Mouse (Mus musculus) cerebellum, adult 8-10 months (tissue): ENCODE results near the gene Sufu.
A peak's percentile ranks its signal among the peaks of the same experiment; 100 is the strongest.

ENCODE experiments used
- DNase-seq: peaks from one replicate; pipeline ENCODE4 v3.0.0; 2022

Sufu gene

DNA sequence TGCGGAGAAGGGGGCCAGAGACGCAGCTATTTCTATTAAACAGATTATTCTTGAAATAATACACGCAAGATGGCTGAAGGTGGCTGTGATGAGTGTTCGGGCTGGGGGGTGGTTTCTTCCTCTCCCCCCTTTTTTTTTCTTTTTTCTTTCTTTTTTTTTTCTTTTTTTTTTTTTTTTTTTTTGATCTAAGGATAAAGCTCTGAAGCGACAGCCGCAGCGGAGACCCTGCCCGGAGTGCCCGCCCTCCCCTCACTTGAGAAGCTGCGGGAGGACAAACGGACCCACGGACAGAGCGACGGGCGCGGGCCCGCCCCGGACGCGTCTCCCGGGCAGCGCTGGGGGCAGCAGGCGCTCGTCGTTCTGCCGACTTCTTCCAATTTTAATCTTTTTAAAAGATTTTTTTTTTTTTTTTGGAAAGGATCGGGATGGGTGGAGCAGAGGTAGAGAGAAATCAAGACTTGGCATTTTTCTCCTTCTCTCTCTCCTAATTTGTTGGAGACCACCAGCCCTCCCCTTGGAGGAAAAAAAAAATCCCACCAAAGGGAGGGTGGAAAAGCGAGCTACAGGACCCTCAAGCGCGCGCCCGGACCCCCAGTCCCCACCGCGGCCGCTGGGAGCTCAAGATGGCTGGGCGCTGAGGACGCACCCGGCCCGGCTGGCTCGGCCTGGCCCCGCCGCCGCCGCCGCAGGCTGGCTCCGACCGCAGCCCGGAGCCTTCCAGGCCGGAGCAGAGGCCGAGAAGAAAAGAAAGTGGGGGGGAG lies 104.1 kb downstream of the Sufu start:
- DNase-seq = peak; percentile 71

DNA sequence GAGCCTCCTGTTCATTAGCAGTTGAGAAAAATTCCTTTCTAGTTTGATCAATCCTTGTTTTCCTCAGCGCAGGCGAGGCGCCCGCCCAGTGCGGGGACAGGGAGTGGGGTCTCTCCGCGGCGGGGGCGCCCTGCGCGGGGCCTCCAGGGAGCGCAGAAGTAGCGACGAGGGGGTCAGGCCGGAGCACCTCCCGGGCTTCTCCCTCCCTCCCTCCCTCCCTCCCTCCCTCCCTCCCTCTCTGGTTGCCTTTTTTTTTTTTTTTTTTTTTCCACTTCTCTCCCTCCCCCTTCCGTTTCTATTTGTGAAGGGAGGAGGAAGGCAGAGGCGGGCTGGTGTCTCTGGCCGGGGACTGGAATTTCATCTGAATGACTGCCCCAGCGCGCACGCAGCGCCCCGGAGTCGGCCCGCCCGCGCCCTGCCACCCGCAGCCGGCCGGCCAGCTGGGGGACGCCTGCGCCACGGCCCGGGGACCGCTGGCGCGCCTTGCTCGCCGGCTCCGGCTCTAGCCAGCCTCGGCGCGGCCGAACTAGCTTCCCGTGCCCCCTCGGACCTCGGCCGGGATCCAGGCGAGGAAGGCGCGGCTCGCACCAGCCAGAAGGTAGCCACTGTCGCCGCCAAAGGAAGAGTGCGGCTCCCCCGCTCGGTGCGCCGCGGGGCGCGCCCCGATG lies 104.8 kb downstream of the Sufu start, which contains the start of gene Trim8:
TSS of gene Trim8 (plus strand) at position 302 of the 668 bp plus-strand sequence.
- peak; percentile 78 for DNase-seq

GRCm38 (mm10) chr19:46502069-46502455 lies 105.4 kb downstream of the Sufu start:
- peak; percentile 73 for DNase-seq

DNA sequence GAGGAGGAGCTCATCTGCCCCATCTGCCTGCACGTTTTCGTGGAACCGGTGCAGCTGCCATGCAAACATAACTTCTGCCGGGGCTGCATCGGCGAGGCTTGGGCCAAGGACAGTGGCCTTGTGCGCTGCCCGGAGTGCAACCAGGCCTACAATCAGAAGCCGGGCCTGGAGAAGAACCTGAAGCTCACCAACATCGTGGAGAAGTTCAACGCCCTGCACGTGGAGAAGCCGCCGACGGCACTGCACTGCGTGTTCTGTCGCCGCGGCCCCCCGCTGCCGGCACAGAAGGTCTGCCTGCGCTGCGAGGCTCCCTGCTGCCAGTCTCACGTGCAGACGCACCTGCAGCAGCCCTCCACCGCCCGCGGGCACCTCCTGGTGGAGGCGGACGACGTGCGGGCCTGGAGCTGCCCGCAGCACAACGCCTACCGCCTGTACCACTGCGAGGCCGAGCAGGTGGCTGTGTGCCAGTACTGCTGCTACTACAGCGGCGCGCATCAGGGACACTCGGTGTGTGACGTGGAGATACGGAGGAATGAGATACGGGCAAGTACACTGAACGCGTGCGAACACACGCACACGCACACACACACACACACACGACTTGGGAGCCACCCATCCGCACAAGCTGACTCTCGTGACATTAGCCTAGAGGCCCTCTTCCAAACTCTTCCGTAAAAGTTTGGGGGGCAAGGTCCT lies 105.9 kb downstream of the Sufu start:
- peak; percentile 80 for DNase-seq

GRCm38 (mm10) chr19:46503351-46504084 lies 106.8 kb downstream of the Sufu start:
- DNase-seq = no peak

DNA sequence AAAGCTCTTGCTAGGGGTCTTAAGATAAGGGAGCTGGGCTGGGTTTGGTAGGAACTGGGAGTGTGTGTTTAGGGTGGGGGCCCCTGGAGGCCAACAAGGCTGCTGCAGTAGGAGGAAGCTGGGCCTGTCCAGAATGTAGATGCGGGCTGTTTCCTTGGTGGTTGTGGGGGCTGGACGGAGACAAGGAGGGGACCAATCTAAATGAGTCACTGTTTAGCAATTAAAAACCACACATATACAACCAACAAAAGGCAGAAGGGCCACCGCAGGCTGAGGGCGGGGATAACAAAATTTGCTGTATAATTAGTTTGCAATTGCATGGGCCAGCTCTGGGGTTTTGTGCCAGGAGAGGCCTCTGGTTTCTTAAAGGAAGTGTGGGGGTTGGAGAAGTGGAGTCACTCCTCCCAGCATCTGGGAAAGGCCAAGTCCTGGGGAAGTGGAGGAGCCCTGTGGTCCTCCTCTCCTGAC lies 107.4 kb downstream of the Sufu start:
- no peak for DNase-seq

- no peak for DNase-seq
Measured at GRCm38 (mm10) chr19:46504822-46505417, 108.2 kb downstream of the Sufu start.

DNA sequence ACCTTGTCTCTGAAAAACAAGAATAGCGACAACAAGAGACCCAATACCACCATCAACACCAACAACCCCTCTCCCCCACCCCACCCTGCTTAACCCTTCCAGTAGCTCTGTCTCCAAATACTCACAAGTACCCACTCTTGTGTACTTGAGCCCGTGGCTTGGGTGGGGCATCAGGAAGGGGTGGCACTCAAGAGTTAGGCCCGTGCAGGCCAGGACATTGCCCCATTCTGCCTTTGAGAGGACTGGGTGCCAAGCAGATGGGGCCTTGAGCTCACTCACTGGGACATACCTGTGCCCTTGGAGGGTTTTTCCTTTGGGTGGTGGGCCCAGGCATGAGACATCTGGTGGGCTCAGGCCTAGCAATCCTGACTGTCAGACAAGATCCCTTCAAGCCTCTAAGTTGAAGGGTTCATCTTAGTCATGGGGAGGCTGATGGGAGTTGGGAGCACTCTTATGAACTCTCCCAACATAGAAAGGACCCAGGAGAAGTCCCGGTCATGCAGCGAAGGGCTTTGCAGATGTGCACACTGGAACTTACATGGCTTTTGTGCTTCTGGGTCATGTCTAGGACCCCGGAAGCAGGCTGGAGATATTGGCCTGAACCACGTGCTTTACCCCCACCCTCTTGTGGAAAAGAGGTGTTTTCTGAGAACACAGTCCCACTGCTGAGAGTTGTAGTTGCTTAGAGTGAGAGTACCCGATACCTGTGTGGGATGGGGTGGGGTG lies 109.1 kb downstream of the Sufu start:
- DNase-seq = no peak

DNA sequence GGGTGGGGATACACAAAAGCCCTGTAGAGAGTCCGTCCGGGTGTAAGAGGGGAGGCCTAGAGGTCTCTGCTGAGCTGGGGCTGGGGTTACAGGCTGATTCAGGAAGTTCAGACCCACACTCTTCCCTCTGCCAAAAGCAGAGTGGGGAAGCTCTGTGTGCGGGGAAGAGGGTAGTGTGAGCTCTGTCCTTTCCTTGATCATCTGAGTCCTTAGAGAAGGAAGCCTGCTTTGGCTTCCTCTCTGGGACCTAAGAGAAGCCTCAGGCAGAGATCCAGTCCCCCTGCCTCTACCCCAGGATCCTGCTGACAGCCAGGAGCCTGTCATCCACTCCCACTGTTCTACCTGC lies 109.6 kb downstream of the Sufu start:
- no peak for DNase-seq

DNA sequence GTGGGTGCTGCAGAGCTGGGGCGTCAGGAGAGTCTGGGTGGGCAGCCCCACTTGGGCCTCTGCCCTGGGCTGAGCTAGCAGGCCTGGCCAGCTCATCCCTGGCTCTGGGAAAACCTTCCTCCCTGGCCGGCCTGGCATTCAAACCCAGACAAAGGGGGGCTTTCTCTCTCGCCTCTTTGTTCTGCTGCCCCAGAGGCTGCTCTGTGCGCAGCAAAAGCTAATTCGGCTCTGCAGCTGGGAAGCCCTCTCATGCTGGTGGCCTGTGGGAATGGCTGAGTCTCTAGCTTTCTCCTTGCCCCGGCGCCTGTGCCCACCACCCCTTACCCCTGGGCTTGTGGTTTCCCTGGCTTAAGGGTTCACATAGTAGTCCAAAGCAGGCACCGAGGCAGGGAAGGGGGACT lies 110.5 kb downstream of the Sufu start:
- no peak for DNase-seq

DNA sequence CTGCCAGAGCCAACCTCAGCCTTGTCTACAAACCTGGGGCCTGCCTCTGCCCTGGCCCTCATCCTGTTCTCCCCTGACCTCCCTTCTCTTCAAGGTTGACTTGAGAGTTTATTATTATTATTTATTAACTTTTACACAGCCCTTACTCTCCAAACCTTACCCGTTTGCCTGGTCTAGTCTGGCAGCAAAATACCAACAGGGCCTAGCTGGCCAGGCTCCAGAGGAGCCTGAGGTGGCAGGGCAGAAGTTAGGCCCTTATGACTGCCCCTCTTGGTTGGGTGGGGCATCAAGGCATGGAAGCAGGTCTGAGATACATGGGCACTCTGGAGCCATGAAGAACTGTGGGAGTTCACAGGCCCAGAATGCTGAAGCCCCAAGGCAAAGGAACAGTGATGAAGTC lies 111.1 kb downstream of the Sufu start:
- DNase-seq = no peak

- no peak for DNase-seq
Measured at GRCm38 (mm10) chr19:46508738-46509137, 112.0 kb downstream of the Sufu start.

DNA sequence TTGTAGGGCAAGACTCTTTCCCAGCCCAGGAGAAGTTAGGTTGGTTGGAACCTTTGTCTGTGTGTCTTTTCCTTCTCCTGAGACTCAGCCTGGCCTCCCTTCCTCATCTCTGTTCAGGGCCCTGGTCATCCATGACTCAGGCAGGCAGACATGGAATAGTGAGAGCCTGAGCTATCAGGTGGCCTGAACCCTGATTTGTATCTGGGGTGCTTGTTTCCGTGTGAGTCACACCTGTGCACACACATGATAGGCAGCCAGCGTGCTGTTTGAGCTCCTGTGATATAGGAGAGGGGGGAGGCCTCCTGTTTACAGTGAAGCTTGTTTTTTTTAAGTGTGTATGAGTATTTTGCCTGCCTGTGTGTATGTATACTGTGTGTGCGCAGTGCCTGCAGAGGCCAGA lies 112.5 kb downstream of the Sufu start:
- DNase-seq = no peak

DNA sequence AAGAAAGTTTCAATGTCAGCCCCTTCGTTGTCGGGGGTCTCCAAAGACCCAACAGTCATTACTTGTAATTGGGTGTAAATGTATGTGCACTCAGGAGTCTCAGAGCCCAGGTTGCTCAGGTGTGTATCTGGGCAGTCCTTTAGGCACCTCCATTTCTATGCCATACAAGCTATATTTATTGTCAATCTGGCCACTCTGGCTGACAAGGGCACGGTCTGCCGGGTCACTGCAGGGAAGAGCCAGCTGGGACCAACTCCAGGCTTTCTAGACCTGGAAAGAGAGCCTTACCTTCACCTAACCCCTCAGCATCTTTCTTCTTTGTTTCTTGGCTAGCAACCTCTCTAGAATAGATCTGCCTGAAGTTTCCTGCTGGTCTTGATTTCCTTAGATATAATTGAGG lies 113.0 kb downstream of the Sufu start:
- no peak for DNase-seq

DNA sequence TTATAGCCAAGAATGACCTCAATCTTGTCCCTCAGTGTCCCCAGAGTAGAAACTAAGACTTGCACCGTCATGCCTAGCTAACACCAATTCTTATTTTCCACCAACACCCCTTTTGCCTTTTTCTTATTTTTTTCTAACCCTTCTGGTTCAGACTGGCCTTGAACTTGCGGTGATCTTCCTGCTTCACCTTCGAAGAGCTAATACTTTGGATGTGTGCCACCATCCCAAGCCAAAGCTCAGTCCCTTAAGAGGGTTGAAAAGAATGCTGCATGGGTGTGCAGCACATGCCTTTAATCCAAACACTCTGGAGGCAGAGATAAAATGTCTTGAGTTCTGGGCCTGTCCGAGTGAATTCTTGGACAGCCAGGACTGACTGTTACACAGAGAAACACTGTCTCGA lies 113.7 kb downstream of the Sufu start:
- no peak for DNase-seq

GRCm38 (mm10) chr19:46510824-46511223 lies 114.1 kb downstream of the Sufu start:
- DNase-seq = no peak

DNA sequence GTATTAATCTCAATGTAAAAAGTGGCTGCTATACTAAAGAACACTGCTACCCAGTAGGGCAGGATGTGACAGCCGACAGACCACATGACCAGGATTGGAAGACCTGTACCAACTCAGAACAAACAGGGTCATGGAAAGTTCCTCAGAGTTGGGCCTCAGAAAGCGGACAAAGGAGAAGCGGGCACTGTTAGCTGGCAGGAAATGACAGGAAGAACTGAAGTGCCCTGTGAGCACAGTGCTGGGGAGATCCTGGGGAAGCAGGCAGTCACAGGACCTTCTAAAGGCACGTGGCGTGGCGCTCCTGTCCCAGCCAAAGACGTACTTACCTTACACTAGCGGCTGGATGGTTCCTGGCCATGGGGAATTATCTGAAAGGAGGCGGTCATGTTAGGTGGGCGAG lies 114.6 kb downstream of the Sufu start:
- DNase-seq = no peak

- no peak for DNase-seq
Measured at GRCm38 (mm10) chr19:46514387-46514786, 117.7 kb downstream of the Sufu start.

GRCm38 (mm10) chr19:46515287-46515821 lies 118.7 kb downstream of the Sufu start:
- DNase-seq = no peak

DNA sequence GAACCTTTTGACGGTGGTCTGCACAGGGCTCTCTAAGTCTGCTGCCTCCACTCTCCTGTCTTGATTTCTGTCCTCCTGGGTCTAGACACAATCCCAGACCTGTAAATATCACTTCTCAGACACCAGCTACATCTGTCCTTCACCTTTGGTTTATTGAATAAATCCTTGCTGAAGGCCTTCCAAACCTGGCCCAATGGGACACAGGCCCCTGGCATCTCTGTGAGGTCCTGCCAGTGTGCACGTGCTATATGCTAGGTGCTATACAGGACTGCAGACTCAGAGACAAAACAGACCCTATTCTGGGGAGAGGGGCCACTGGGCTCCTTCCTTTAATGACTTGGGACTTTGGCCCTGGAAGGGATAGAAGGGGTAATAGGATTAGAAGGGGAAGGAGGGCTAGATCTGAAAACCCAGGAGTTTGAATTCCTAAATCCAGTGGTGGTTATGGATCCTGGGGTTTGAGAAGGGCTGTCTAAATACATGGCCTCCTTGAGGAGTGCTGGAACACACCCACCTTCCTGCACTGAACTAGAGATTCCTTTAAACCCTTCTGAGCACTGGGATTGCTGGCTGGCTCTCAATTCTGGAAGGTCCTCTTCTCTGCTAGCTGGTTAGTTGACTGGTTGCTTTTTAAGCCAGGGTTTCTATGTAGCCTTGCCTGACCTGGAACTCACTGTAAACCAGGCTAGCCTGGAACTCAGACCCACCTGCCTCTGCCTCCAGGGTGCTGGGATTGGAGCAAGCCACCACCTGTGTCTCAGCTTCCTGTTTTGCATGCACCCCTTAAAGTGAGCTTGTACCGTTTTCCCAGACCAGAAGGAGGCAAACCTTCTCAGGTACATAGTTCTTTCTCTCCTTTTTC lies 120.2 kb downstream of the Sufu start:
- DNase-seq = no peak
